Mouse (Mus musculus): ENCODE results near the gene Mis12.

- no peak for TF ChIP-seq CTCF (IDR thresholded peaks at IDR 0.05; ENCODE audit: insufficient read depth, low read length)
- TF ChIP-seq POLR2A (IDR thresholded peaks at IDR 0.05; ENCODE audit: borderline replicate concordance, extremely low read depth, low read depth, low read length) = no peak
Observed at GRCm38 (mm10) chr11:71033163-71033761, 13.9 kb downstream of the Mis12 start, which contains the start of gene 6330403K07Rik.
